Mouse (Mus musculus) C2C12 (cell line): ENCODE data around the gene Unc45a.

Experiments
- CTCF ChIP-seq: IDR thresholded peaks from one replicate; pipeline ENCODE4 v1.5.1; 2011; ENCODE audit not compliant: control insufficient read depth, insufficient read depth, insufficient read length
- FOSL1 ChIP-seq: IDR thresholded peaks from one replicate; pipeline ENCODE4 v1.8.0; 2011; ENCODE audit warnings: mild to moderate bottlenecking, low read length; ENCODE audit not compliant: poor library complexity, insufficient read depth, severe bottlenecking
- MAX ChIP-seq: IDR thresholded peaks from one replicate; pipeline ENCODE4 v1.6.1; 2011; ENCODE audit warnings: mild to moderate bottlenecking, control low read depth
- MYOD1 ChIP-seq: IDR thresholded peaks from one replicate; pipeline ENCODE4 v1.6.1; 2011; ENCODE audit warnings: low read depth; ENCODE audit not compliant: control insufficient read depth, insufficient read length
- MYOG ChIP-seq: IDR thresholded peaks from one replicate; pipeline ENCODE4 v1.6.1; 2011; ENCODE audit not compliant: control insufficient read depth, insufficient read length; ENCODE audit errors: extremely low read depth
- USF1 ChIP-seq: IDR thresholded peaks from one replicate; pipeline ENCODE4 v1.6.1; 2011; ENCODE audit warnings: low read depth, mild to moderate bottlenecking, control low read depth, moderate library complexity

DNA sequence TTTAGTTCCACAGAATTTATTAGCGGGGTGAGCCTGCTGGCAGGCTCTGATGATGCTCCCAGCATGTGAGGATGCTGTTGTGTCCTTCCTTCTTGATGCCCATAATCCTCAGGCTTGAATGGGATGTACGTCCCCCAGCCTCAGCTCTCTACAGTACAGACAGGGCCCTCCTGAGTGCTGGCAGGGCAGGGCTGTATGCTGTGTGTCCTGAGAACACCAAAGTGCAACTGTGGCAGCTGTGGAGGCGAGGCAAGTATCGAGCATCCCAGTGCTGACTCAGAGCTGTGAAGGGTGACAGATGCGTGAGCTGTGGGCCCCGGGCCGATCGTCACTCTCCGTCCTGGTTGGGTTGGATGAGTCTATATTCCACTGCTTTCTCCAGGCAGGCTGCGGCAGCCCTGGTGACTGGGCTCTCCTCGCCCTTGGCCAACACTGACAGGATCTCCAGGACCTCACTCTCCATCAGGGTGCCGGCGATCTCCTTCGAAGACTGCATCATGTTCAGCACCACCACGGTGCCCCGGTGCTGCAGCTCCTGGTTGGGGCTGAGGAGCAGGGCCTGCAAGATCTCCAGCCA is 15.4 kb downstream of the Unc45a start:
- TF ChIP-seq CTCF (no peak), MYOG (no peak), MYOD1 (peak; percentile 7), MAX (no peak), FOSL1 (no peak), USF1 (no peak)
